Mouse (Mus musculus) ES-Bruce4 (cell line): ENCODE data around the gene Il34.

Experiments used
- CTCF ChIP-seq: IDR thresholded peaks from one replicate; pipeline ENCODE4 v1.8.1; 2011; ENCODE audit warnings: low read depth, low read length
- EP300 ChIP-seq: IDR thresholded peaks from 2 replicates; pipeline ENCODE4 v1.6.1; 2011; ENCODE audit warnings: low read depth, low read length; ENCODE audit not compliant: insufficient read depth
- POLR2A ChIP-seq: IDR thresholded peaks from one replicate; pipeline ENCODE4 v1.8.1; 2011; ENCODE audit warnings: low read length; ENCODE audit not compliant: insufficient read depth

DNA sequence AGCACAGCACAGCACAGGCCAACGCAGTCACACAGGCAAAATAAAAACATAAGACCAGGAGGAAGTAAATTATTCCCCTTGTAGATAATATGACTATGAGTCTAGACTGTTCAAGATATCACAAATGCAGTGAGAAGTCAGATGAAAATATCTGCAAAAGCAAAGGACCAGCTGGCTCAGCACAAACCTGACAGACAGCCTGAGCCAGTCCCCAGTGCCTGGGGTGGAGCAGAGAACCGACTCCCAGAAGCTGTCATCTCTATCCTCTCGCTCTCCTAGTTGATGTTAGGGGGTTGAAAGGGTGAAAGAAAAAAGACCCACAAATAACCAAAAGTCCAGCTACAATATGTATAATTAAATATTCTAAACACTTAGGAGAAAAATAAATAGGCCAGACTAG is 30.0 kb downstream of the Il34 start:
- no peak for TF ChIP-seq CTCF
- TF ChIP-seq POLR2A = no peak
- TF ChIP-seq EP300 = no peak
